Mouse (Mus musculus) megakaryocyte, embryonic 14.5 days (primary cell): ENCODE data around the gene Morn1.

Source experiments
- FLI1 ChIP-seq: IDR thresholded peaks from 2 replicates; pipeline ENCODE4 v1.6.1; 2012; ENCODE audit warnings: low read length, inconsistent platforms, mixed read lengths
- GATA1 ChIP-seq: IDR thresholded peaks from 3 replicates; pipeline ENCODE4 v1.6.1; 2012; ENCODE audit warnings: mixed read lengths, low read length, inconsistent platforms, borderline replicate concordance

DNA sequence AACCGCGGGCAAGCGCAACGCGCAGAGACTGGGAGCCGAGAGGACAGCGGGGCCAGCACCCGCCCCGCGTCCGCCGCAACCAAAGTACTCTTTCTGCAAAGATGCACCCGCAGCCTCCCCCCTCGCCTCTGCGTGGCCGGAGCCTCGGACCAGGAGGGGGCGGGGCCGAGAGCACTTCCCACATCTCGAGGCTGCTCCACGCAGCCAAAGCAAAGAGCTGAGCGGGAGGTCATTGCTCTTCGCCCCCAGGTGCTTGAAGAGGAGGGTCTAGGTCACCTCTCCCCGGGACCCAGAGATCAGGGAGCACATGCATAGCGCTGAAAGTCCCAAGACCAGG lies 43.1 kb upstream of the Morn1 start:
- TF ChIP-seq GATA1: no peak
- TF ChIP-seq FLI1: no peak
